Mouse (Mus musculus) midbrain, embryonic 10.5 days (tissue): ENCODE measurements around the gene Cbl. TPM values are rescaled to one million over a fixed set of nuclear protein-coding genes. Genes with fewer than 3 reads are reported as not detected.

ENCODE experiments used
- DNase-seq: peaks from one replicate; pipeline ENCODE4 v3.0.0-alpha.2; 2017; ENCODE audit warnings: low spot score
- H3K27ac ChIP-seq: fragments of 300-500 bp; sonication (generic); replicated peaks from 2 replicates; pipeline ENCODE4 v1.5.1; 2016; ENCODE audit warnings: mild to moderate bottlenecking
- H3K27me3 ChIP-seq: fragments of 300-500 bp; sonication (generic); 2 replicates; pipeline ENCODE4 v1.6.1; 2016; ENCODE audit warnings: low read depth, mild to moderate bottlenecking; ENCODE audit not compliant: poor library complexity, severe bottlenecking
- H3K36me3 ChIP-seq: fragments of 300-500 bp; sonication (generic); 2 replicates; pipeline ENCODE4 v1.6.1; 2016; ENCODE audit warnings: mild to moderate bottlenecking, moderate library complexity
- H3K4me1 ChIP-seq: fragments of 300-500 bp; sonication (generic); 2 replicates; pipeline ENCODE4 v1.6.1; 2016
- H3K4me3 ChIP-seq: fragments of 300-500 bp; sonication (generic); 2 replicates; pipeline ENCODE4 v1.5.1; 2016; ENCODE audit warnings: mild to moderate bottlenecking, moderate library complexity
- H3K9me3 ChIP-seq: fragments of 300-500 bp; sonication (generic); replicated peaks from 2 replicates; pipeline ENCODE4 v1.6.1; 2016; ENCODE audit warnings: mild to moderate bottlenecking
- WGBS: fragments of 180-500 bp; shearing (Covaris S2); methylation state at CpG from one replicate; pipeline ENCODE4 v1.1.7; 2016; 5-methylcytosine and 5-hydroxymethylcytosine counted together
- polyA plus RNA-seq: library from polyadenylated mRNA; unstranded; fragments of >200 nt; fragmentation: Nextera tagmentation; extraction: Ambion mirVana; gene quantifications from 2 replicates; pipeline ENCODE4 v1.2.1, GENCODE M21; 2016

Gene Cbl
- polyA plus RNA-seq, 1 experiment from 2014 or later, result 21.7 TPM

DNA sequence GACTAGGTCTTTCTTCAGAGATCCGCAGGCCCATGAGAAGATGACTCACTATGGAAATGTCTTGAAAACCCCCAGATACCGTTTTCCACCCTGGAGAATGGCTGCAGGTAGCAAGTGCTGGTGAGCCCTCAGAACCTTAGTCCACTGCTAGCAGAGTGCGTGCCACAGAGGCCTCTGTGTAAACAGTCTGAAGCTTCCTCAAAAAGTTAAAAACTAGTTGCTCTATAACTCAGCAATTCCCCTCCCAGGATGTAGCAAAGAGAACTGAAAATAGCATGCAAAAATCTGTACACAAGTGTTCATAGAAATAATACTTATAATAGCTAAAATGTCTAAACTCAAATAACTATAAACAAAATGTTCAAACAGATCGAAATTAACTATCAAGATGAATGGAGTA lies 37.5 kb downstream of the Cbl start:
- no peaks in the 10 kb centered on the region for H3K27me3 ChIP-seq
- no peaks in the 10 kb centered on the region for H3K4me1 ChIP-seq
- WGBS, result 89% methylated on average over 4 of the region's 4 CpGs
- no peak overlapping the region for H3K27ac ChIP-seq
- no peak for DNase-seq
- H3K36me3 ChIP-seq, result peaks cover 74% of the 10 kb centered on the region
- no peaks in the 10 kb centered on the region for H3K9me3 ChIP-seq
- H3K4me3 ChIP-seq, result no peak overlapping the region

- Histone ChIP-seq H3K4me3 (no peak overlapping the region), H3K27me3 (no peaks in the 10 kb centered on the region), H3K4me1 (no peaks in the 10 kb centered on the region), H3K36me3 (peaks cover 54% of the 10 kb centered on the region), H3K27ac (no peak overlapping the region), H3K9me3 (no peaks in the 10 kb centered on the region)
- no peak for DNase-seq
- WGBS, result 90% methylated on average over 1 of the region's 1 CpGs
These were observed 39.8 kb downstream of the Cbl start for GRCm38 (mm10) chr9:44194000-44194399.

GRCm38 (mm10) chr9:44192794-44193193 lies 41.1 kb downstream of the Cbl start:
- Histone ChIP-seq H3K27ac (no peak overlapping the region), H3K9me3 (no peaks in the 10 kb centered on the region), H3K36me3 (peaks cover 42% of the 10 kb centered on the region), H3K4me1 (no peaks in the 10 kb centered on the region), H3K4me3 (no peak overlapping the region), H3K27me3 (no peaks in the 10 kb centered on the region)
- no peak for DNase-seq
- WGBS, result 92% methylated on average over 5 of the region's 5 CpGs

- Histone ChIP-seq H3K4me3 (no peak overlapping the region), H3K9me3 (no peaks in the 10 kb centered on the region), H3K4me1 (no peaks in the 10 kb centered on the region), H3K27me3 (no peaks in the 10 kb centered on the region), H3K36me3 (peaks cover 37% of the 10 kb centered on the region), H3K27ac (no peak overlapping the region)
- DNase-seq, result no peak
- WGBS, result 94% methylated on average over 3 of the region's 3 CpGs
These were observed 41.5 kb downstream of the Cbl start for GRCm38 (mm10) chr9:44192312-44192711.

- Histone ChIP-seq H3K27ac (no peak overlapping the region), H3K36me3 (peaks cover 28% of the 10 kb centered on the region), H3K4me1 (no peaks in the 10 kb centered on the region), H3K9me3 (no peaks in the 10 kb centered on the region), H3K27me3 (no peaks in the 10 kb centered on the region), H3K4me3 (no peak overlapping the region)
- WGBS, result 88% methylated on average over 3 of the region's 3 CpGs
- DNase-seq, result no peak
These were observed 42.7 kb downstream of the Cbl start for GRCm38 (mm10) chr9:44191166-44191565.

GRCm38 (mm10) chr9:44188223-44188622 lies 45.6 kb downstream of the Cbl start:
- H3K27ac ChIP-seq, result no peak overlapping the region
- no peaks in the 10 kb centered on the region for H3K27me3 ChIP-seq
- no peak overlapping the region for H3K4me3 ChIP-seq
- no peak for DNase-seq
- peaks cover 6% of the 10 kb centered on the region; the same call in 1 of the 2 replicates for H3K4me1 ChIP-seq
- H3K9me3 ChIP-seq, result no peaks in the 10 kb centered on the region
- WGBS, result 84% methylated on average over 12 of the region's 12 CpGs
- H3K36me3 ChIP-seq, result 0 out of 2 replicates have a peak, but pooled peaks cover 7% of the 10 kb centered on the region

DNA sequence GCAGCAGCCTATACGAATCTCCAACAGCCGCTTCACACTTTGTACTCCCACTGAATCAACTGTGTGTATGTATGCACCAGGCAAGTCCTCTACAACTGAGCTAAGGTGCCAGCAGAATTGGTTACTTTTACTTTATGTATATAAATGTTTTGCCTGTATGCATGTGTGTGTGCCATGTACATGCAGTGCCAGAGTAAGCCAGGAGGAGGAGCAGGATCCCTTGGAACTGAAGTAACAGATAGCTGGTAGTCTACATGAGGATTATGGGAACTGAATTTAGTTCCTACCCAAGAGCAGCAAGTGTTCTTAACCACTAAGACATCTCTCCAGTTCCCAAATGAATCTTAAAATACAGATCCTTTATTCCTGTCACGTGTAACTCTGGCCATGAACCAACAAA lies 51.6 kb downstream of the Cbl start:
- H3K4me1 ChIP-seq, result peaks cover 6% of the 10 kb centered on the region; the same call in 1 of the 2 replicates
- H3K27me3 ChIP-seq, result no peaks in the 10 kb centered on the region
- peaks cover 15% of the 10 kb centered on the region; the same call in 1 of the 2 replicates for H3K9me3 ChIP-seq
- no peak overlapping the region for H3K4me3 ChIP-seq
- 95% methylated on average over 3 of the region's 3 CpGs for WGBS
- peaks cover 28% of the 10 kb centered on the region for H3K36me3 ChIP-seq
- H3K27ac ChIP-seq, result no peak overlapping the region
- DNase-seq, result no peak

GRCm38 (mm10) chr9:44181537-44181936 lies 52.3 kb downstream of the Cbl start:
- peaks cover 6% of the 10 kb centered on the region; the same call in 1 of the 2 replicates for H3K4me1 ChIP-seq
- 92% methylated on average over 5 of the region's 5 CpGs for WGBS
- H3K27ac ChIP-seq, result no peak overlapping the region
- H3K4me3 ChIP-seq, result no peak overlapping the region
- H3K9me3 ChIP-seq, result peaks cover 15% of the 10 kb centered on the region; the same call in 1 of the 2 replicates
- no peaks in the 10 kb centered on the region for H3K27me3 ChIP-seq
- H3K36me3 ChIP-seq, result peaks cover 28% of the 10 kb centered on the region
- DNase-seq, result no peak

DNA sequence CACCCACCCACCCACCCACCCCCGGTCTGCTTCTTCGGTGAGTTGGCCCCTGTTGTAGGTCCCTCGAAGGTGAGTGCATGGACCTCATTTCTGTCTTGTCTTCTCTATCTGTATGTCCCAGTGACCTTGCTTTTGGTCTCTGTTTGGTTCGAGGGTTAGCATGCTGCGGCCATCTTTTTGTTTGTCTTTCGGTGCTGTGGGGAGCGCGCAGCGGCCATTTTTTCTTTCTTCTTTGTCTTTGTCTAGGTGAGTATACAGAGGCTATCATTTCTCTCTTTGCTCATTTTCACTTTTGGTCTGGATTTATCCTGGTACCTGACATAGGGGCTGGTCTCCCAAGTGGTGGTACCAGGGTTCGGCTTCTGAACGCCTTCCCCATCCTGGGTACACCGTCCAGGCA lies 55.0 kb downstream of the Cbl start:
- Histone ChIP-seq H3K4me3 (no peak overlapping the region), H3K27me3 (no peaks in the 10 kb centered on the region), H3K4me1 (no peaks in the 10 kb centered on the region), H3K36me3 (peaks cover 25% of the 10 kb centered on the region), H3K27ac (no peak overlapping the region), H3K9me3 (peaks cover 15% of the 10 kb centered on the region; the same call in 1 of the 2 replicates)
- no peak for DNase-seq
- WGBS, result 97% methylated on average over 12 of the region's 12 CpGs

DNA sequence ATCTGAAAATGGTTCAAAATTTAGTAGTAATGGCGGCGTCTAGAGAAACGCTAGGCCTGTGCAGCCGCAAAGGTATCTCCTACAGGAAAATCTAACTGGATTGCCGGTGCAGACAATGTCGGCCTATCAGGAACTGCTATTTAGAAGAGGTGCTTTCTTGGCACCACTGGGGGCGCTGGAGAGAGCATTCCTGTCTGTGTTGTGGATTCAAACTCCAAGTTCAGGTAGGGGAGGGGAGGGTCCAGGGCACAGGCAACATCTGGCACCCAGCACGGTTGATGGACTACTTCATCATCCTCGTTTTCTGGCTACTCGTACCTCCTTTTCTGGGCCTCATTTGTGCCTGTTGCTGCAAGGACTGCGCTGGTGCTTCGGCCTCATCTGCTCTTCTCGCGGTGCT lies 55.5 kb downstream of the Cbl start:
- Histone ChIP-seq H3K27me3 (no peaks in the 10 kb centered on the region), H3K27ac (no peak overlapping the region), H3K4me3 (no peak overlapping the region), H3K4me1 (no peaks in the 10 kb centered on the region), H3K9me3 (peaks cover 15% of the 10 kb centered on the region; the same call in 1 of the 2 replicates), H3K36me3 (peaks cover 28% of the 10 kb centered on the region)
- 84% methylated on average over 14 of the region's 14 CpGs for WGBS
- DNase-seq, result no peak

GRCm38 (mm10) chr9:44177405-44177804 lies 56.4 kb downstream of the Cbl start:
- WGBS, result 86% methylated on average over 2 of the region's 2 CpGs
- Histone ChIP-seq H3K27ac (no peak overlapping the region), H3K27me3 (no peaks in the 10 kb centered on the region), H3K4me1 (no peaks in the 10 kb centered on the region), H3K36me3 (peaks cover 38% of the 10 kb centered on the region), H3K4me3 (no peak overlapping the region), H3K9me3 (peaks cover 15% of the 10 kb centered on the region; the same call in 1 of the 2 replicates)
- DNase-seq, result no peak

GRCm38 (mm10) chr9:44175957-44176356 lies 57.9 kb downstream of the Cbl start:
- H3K27ac ChIP-seq, result no peak overlapping the region
- WGBS, result 91% methylated on average over 1 of the region's 1 CpGs
- peaks cover 15% of the 10 kb centered on the region; the same call in 1 of the 2 replicates for H3K9me3 ChIP-seq
- peaks cover 53% of the 10 kb centered on the region for H3K36me3 ChIP-seq
- H3K4me1 ChIP-seq, result no peaks in the 10 kb centered on the region
- H3K4me3 ChIP-seq, result no peak overlapping the region
- H3K27me3 ChIP-seq, result no peaks in the 10 kb centered on the region
- DNase-seq, result no peak

DNA sequence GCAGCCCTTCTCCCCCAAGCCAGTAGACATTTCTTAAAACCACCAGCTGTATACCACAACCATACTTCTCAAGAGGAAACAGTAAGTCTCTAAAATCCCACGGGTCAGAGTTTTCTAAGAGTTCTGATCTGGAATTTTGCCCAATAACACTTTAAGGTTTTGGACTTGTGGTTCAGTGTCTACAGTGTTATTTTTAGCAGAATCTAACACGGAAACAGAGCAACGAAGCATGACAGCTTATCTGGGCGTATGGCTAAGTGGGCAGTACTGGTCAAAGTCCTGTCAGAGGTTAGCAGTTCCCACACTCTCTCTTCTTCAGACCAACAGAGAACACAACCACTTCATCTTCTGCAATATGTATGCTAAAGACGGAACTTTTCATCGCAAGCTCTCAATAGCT lies 58.3 kb downstream of the Cbl start:
- 83% methylated on average over 6 of the region's 6 CpGs for WGBS
- Histone ChIP-seq H3K27me3 (no peaks in the 10 kb centered on the region), H3K9me3 (peaks cover 12% of the 10 kb centered on the region; the same call in 1 of the 2 replicates), H3K4me3 (no peak overlapping the region), H3K27ac (no peak overlapping the region), H3K4me1 (no peaks in the 10 kb centered on the region), H3K36me3 (peaks cover 54% of the 10 kb centered on the region)
- no peak for DNase-seq

DNA sequence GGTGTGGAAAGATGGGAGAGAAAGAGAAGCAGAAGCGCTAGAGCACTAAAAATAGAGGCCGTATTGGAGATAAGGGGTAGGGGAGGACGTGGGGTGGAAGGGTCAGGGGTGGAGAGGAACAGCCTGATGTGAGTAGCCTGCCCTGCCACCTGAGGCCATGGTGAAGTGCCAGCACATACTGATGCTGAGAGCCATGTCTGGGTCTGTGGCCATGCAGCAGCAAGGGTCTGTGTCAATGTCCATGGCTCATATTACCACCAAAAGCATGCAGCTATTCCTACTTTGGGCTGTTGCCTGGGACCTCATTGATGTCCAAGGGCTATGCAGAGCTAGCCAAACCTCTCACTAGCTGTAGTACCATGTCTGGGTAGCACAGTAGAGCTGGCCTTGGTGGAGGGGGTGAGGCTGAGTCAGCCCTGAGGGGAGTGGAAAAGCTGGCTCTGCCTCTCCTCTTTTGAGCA lies 63.1 kb downstream of the Cbl start:
- Histone ChIP-seq H3K27ac (no peak overlapping the region), H3K4me3 (no peak overlapping the region), H3K9me3 (no peaks in the 10 kb centered on the region), H3K4me1 (no peaks in the 10 kb centered on the region), H3K27me3 (no peaks in the 10 kb centered on the region), H3K36me3 (peaks cover 73% of the 10 kb centered on the region)
- DNase-seq, result no peak
- 86% methylated on average over 3 of the region's 3 CpGs for WGBS
